Mouse (Mus musculus) left cerebral cortex, adult 8-10 months (tissue): Measurements from ENCODE around the gene Sipa1l3. TPM values are rescaled to one million over a fixed set of nuclear protein-coding genes. Genes with fewer than 3 reads are reported as not detected.

Experiments
- DNase-seq, 2 experiments: peaks; one replicate each; pipeline ENCODE4 v3.0.0; 2022; ENCODE audit warnings: low spot score in 2 of 2
- total RNA-seq, 4 experiments: library from RNA; stranded (reverse); gene quantifications; 2 replicates each; pipeline ENCODE4 v1.2.4; 2022

Sipa1l3 gene
- total RNA-seq, 4 experiments from 2014 or later: 55.2 to 64.7 (median 57.8) TPM

GRCm38 (mm10) chr7:29307350-29308104 is 210.9 kb downstream of the Sipa1l3 start:
- peak; percentile 93 for DNase-seq

DNA sequence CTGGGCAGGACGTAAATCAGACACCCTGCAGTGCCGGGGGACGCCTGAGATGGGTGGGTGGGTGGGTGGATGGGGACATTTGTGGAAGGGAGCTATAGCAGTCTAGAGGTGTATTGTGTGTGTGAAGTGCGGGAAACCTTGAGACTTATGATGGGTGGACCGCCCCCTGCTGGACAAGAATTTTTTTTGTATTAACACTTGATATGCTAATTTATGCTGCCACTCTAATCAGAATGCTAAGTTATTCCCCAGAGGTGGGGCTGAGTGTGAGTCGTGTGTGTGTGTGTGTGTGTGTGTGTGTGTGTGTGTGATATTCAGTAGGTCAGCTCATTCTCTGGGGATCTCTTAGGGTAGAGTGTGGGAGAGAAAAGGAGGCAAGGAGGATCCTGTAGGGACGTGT is 211.8 kb downstream of the Sipa1l3 start:
- peak in 1 of 2 experiments; percentile 26 for DNase-seq

- peak in 1 of 2 experiments; percentile 8 for DNase-seq
These were observed 212.3 kb downstream of the Sipa1l3 start for GRCm38 (mm10) chr7:29306108-29306507.

GRCm38 (mm10) chr7:29305263-29305988 is 213.0 kb downstream of the Sipa1l3 start:
- peak in 1 of 2 experiments; percentile 46 for DNase-seq

DNA sequence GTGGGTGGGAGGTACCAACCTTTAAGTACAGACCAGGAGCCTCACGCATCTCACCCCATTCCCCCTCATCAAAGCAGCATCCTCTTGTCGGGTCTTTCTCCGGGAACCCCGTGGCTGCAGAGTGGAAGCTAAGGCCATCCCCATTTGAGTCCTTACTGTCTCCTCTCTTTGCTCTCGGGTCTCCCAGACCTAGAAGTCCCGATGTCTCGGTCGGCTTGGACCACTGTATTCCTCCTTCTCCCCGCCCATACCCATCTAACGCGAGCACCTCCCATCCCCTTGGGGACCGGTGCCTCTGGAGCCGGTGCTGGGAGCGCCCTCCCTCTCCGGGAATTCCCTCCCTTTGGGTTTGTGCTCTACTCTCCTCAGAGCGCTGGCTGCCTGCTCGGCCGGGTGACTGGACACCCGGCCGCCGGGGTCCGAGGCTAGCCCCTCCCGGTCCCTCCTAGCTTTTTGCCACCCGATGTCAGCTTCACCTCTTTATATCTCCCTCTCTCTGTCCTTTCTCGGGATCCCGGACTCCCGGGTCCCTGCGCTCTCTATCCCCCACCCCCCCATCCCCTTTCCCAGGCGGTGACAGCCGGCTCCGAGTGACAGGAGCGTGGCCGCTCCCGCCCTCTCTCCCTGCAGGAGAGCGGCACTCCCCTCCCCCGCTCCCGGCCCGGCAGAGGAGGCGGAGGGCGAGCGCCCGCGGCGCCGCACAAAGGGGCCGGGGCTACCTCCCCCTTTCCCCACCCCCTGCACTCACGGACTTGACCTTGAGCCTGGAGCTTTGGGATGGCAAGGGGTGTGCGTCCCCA is 213.8 kb downstream of the Sipa1l3 start:
- peak in 1 of 2 experiments; percentile 46 for DNase-seq

DNA sequence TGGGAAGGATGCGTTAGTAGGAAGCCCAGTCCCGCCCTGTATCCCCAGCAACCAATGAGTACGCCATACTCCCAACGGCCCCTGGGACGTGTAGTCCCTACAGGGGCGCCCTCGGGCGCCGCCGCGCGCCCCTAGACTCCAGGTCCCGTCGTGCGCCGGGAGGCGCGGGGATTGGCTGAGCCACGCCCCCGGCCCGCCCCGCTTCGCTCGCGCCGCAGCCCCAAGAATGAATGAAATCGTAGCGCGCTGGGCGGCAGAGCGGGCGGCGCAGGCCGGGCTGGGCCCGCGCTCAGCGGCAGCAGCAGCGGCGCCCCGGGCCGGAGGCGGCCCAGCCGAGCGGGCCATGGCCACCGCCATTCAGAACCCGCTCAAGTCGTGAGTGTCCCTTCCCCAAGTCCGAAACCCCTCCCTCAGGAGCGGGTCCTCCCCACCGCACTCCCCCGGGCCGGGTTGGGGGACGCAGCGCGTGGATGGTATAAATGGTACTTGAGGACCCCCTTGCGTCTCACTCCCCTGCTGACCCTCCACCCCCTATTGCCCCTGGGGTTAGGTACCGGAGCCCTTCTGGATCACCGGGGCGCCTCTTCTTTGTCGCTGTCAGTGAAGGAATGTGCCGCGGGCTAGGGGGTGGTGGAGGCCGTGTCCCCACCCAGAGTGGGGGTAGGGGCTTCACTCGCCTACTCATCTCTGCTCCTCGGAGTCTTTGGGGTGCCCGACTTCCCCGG is 214.5 kb downstream of the Sipa1l3 start, which contains the start of gene Dpf1:
Dpf1 (plus strand) TSS at position 214 of the 725 bp plus-strand sequence.
- DNase-seq: peak; percentile 67 to 94

DNA sequence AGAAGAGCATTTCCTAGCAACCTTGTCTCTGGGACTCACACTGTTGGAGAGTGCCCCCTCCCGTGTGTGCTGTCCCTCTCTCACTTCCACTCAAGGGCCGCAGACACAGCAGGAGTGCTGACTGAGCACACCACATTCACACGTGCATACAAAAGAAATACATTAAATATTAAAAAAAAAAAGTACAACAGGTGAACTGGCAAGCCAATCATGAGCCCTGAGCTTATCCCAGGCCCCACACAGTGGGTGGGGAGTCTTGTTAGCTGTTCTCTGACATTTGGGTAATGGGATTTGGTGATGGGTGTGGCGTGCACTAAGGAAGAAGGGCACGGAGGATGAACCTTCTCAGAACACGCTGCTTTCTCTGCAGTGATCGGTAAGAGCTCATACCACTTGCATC is 215.8 kb downstream of the Sipa1l3 start:
- no peak for DNase-seq

GRCm38 (mm10) chr7:29301127-29301566 is 217.3 kb downstream of the Sipa1l3 start:
- peak in 1 of 2 experiments; percentile 45 for DNase-seq

GRCm38 (mm10) chr7:29296998-29297397 is 221.4 kb downstream of the Sipa1l3 start:
- DNase-seq: no peak

- no peak for DNase-seq
These were observed 222.4 kb downstream of the Sipa1l3 start for GRCm38 (mm10) chr7:29295861-29296647.

DNA sequence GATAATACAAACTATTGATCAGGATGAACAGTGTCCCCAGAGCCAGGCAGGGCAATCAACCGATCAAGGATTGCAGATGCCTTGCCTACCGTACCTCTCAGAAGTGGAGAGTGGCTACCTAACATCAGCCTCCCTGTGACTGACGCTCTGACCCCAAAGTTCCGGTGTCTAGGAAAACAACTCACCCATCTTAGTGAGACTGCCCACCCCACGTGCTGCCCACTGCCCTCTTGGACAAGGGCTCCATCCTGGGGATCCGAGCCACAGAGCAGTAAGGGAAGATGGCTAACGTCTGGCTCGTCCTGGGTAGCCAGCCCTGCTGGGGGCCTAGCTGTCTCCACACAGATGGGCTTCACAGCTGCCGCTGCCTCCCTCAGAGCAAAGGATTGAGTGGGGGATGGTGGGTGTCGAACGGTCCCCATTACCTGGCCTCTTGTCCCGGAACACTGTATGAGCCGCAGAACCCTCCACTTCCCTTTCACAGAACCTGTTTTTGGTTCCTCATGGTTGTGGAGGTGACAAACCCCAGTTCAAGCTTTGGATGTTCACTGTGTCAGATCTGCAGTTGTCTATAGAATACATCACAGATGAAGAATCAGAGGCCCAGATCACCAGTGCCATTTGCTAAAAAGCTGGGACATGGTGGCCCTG is 224.2 kb downstream of the Sipa1l3 start:
- DNase-seq: no peak

DNA sequence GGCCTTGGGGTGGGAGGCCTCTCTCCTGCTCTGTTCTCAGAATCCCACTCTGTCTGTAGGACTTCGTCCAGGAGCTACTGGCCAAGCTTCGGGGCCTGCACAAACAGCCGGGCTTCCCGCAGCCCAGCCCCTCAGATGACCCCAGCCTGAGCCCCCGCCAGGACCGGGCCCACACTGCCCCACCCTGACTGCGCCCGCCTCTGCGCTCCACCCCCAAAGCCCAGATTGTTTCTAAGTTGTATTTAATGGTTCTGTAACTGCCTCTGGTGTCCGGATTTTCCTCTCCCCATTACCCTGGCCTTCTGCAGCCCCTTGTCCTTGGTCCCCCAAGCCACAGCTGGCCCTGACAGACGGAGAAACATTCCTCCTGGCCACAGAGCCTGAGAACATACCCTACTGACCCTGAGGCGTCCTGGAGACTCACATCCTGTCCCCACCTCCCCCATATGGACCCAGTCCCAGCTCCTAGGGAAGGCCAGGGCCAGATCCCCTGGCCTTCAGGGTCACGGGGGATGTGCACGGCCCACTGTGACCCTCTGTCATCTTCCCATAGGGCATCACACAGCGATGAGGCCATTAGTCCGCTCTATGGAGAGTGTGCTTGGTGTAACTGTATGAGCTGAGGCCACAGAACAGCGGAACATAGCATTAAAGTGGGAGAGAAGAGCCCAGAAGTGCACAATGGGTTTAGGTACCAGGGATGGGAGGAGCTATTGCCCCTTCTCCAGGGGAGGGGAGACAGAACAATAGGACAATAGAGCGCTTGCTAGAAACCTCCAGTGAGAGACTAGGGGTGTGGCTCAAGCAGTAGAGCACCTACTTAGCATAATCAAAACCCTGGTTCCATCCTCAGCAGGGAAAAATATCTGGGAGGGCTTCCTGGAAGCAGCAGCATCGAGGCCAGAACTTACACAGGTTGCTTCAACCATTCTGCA is 225.0 kb downstream of the Sipa1l3 start:
- DNase-seq: no peak

DNA sequence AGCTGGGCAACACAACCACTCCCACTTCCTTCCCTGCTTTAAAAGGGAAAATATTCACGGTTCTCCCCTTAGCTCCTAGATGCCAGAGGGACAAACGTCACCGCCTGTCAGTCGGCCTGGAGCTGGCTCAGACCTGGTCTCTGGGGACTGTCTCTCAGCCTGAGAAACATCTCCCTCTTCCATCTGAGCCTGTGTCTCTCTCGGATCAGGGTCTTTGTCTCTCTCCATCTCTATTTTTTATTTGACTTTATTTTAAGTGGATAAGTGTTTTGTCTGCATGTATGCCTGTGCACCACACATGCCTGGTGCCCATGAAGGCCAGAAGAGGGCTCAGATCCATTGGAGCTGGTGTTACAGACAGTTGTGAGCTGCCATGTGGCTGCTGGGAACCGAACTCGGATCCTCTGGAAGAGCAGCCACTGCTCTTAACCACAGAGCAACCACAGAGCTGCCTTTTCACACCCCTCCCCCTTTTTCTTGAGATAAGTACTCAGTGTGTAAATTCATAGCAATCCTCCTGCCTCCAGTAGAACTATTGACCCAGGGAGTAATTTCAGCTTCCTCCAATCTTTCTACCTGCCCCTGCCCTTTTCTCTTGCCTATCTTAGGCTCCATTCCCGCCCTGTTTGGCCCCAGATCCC is 225.9 kb downstream of the Sipa1l3 start:
- no peak for DNase-seq

GRCm38 (mm10) chr7:29291616-29292457 is 226.6 kb downstream of the Sipa1l3 start:
- no peak for DNase-seq

DNA sequence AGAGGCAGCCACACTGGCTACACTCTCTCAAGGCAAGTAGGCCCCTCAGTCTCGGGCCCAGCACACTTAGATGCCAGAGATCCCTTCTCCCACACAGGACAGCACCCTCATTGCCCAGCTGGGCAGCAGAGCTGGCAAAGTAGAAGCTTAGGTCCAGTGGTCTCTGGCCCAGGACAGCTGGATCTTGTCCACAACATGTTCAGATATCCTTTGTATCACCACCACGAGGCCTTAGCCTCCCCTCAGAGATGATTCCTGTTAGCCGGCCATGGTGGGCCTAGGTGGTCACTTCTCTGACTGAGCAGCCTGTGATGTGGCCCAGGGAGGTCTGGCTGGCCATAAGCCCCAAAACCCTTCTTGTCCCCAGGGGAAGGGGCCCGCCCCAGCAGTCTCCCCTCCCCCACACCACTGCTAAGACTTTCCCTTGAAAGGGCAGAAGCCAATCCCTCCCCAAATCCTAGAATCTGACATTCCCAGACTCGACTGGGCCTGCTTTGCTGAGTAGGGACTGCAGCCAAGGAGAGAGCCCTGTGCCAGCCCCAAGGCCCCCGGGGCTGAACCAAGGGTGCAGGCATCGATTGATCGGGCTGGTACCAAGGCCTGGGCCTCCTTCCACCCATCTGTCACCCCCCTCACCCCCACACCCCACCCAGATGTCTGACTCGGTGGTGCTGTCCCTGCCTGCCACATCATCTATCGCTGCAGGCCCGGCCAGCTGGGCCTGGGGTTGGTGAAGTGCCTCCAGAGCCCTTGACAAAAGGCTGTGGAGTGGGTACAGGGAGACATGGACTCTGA is 227.6 kb downstream of the Sipa1l3 start:
- peak in 1 of 2 experiments; percentile 63 for DNase-seq

DNA sequence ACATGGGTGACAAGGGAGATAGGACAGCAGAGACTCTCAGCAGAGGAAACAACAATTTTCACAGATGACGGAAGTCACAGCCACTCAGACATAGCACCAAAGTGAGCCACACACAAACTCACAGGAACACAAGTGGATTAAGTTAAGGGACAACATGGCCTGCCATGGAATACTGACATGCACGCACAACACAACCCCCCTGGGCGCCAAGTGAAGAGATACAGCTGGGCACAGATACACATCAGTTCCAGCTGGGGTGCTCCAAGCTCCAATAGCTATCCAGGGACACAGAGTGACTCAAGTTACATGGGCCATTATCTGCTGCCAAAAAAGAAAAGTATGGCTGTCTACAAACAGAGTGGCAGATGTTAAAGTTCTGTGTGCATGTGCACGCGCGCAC is 228.6 kb downstream of the Sipa1l3 start:
- DNase-seq: no peak
